Mouse (Mus musculus) cerebellum, adult (tissue): ENCODE results near the gene Klf3.
A peak's percentile ranks its signal among the peaks of the same experiment; 100 is the strongest.
"Not testable (repeated sequence)": the region's sequence is repeated elsewhere in the genome, so short reads cannot be mapped to it uniquely, and the experiment has no call there.

Source experiments
- ATAC-seq: cut with Nextera tagmentation; 2 replicates; pipeline ENCODE4 v1.9.2; 2017; ENCODE audit warnings: mild to moderate bottlenecking, moderate library complexity, mixed read lengths; ENCODE audit not compliant: insufficient number of reproducible peaks, low FRiP score, low TSS enrichment

The Klf3 gene

GRCm38 (mm10) chr5:64867124-64867523, 63.9 kb downstream of the Klf3 start:
- no peak for ATAC-seq

DNA sequence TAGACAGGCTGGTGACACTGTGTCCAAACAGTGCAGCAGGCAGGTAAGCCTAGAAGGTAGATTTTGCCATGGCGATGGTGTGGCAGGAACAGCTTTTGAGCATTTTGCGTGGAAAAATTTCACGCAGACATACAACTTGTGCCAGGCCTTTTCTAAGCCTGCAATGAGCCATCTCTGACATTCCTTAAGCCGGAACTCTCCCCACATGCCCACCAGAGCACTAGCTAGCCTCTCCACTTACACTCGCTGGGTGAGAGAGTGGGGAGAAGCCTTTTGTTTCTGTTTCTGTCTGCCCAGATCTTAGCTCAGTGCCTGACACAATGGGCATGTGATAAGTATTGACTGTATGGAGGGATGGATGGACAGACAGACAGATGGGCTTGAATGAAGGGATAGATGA, 64.4 kb downstream of the Klf3 start:
- no peak for ATAC-seq

DNA sequence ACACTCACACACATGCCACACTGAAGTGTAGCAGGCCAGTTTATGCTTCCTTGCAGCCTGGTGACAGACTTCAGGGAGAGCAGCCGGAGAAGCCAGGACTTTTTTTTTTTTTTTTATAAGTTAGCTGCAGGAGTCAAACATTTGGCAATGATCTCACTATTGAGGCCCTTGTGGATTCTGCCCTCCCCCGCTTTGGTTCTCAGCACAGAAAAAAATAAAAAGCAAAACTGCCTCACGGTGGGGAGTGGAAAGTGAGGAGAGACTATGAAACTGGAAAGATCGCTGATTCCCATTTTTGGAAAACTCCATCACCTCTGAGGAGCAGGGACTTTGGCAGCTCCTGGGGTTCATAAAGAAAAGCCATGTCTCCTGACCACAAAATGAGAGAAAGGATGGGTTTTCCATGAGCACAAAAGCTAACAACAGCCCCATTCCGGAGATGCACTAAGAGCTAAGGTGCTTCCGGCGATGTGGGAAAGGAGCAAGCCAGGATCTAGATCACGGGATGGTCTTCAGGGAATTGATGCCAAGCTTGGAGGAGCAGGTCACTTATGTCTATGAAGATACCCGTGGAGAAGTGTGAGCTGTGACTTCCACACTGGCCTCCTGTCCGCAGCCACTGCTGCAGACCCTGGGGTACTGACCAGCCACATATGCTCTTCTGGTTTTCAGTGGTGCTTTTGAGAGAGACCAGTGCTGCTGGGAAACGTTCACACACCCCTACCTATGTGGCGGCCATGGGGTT, 73.1 kb downstream of the Klf3 start:
- no peak for ATAC-seq

DNA sequence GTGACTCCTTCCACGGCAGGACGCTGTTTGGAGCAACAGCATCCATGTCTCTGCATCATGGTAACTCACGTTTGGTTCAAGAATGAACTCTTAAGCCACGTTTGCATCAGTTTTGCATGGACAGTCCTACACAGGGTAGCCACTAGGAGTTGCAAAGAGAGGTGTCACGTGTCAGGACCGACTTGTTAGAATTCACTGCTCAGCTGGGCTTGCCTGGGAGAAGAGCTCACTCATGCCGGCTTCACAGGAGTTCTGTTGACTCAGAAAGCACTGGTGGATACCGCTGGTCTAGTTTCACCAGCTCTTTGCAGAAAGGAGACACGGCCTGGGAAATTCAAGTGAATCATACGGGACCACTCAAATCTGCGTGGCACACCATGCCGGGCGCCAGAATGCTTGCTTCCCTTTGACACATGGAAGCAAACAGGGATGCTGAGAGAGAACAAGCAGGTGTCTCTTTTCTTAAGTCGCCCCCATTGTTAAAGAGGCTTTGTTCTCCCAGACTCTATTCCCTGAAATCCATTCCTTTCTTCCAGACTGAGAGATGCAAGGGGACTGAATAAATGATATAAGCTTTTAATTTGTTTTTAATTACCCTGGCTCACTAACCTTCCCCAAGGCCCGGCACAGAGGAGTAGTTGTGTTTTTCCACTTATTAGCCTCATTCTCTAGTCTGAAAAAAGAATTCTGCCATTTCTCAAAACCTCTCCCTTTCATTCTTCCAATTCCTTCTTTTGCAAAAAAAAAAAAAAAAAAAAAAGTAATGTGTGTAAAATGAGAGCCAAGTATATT, 74.2 kb downstream of the Klf3 start:
- ATAC-seq: no peak

GRCm38 (mm10) chr5:64878027-64878425, 74.8 kb downstream of the Klf3 start:
- ATAC-seq: peak; percentile 57

GRCm38 (mm10) chr5:64878526-64878925, 75.3 kb downstream of the Klf3 start:
- no peak for ATAC-seq

- no peak for ATAC-seq
Observed at GRCm38 (mm10) chr5:64879241-64879640, 76.1 kb downstream of the Klf3 start.

GRCm38 (mm10) chr5:64881559-64881958, 78.4 kb downstream of the Klf3 start:
- ATAC-seq: not testable (repeated sequence)

GRCm38 (mm10) chr5:64881976-64882375, 78.8 kb downstream of the Klf3 start:
- ATAC-seq: not testable (repeated sequence)
